Mouse (Mus musculus) MEL (cell line): Measurements from ENCODE around the gene Mrrf.

Experiments used
- CHD1 ChIP-seq: IDR thresholded peaks from 2 replicates; pipeline ENCODE4 v1.6.1; 2012; ENCODE audit warnings: low read depth, mild to moderate bottlenecking, inconsistent platforms, low read length, improper control_type of control experiment
- GATA1 ChIP-seq: IDR thresholded peaks from 2 replicates; pipeline ENCODE4 v1.6.1; 2011; ENCODE audit warnings: low read depth, low read length, improper control_type of control experiment

DNA sequence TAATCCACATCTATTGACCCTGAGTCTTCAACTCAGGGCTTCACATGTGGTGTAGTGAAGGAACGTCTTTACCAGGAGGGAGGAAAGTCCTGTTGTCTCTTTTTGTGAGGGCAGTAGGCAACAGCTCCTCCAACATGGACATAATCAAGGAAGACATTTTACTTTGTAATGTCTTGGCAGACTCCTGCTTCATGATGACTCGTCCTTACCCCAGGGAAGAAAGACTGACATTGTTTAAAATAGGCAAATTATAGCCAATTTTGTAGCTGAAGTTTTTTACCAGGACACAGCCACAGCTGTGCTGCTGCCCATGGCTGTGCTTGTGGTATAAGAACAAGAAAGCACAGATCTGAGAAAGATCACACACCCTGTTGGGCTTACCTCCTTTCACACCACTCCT lies 102.8 kb downstream of the Mrrf start:
- no peak for TF ChIP-seq CHD1
- TF ChIP-seq GATA1, result no peak
